Mouse (Mus musculus) adrenal gland, adult 8-10 months (tissue): ENCODE data around the gene Crebrf. TPM values are rescaled to one million over a fixed set of nuclear protein-coding genes. Genes with fewer than 3 reads are reported as not detected.

Experiments
- DNase-seq: peaks from one replicate; pipeline ENCODE4 v3.0.0; 2022
- total RNA-seq, 4 experiments: library from RNA; stranded (reverse); gene quantifications; 2 replicates each; pipeline ENCODE4 v1.2.4; 2022

Gene Crebrf
- total RNA-seq, 4 experiments from 2014 or later, result 71.1 to 94.5 (median 80.0) TPM

GRCm38 (mm10) chr17:26779471-26779870 is 64.0 kb downstream of the Crebrf start:
- no peak for DNase-seq

GRCm38 (mm10) chr17:26780750-26781571 is 65.5 kb downstream of the Crebrf start, which contains the start of gene Bnip1:
TSS of gene Bnip1 (plus strand) at chr17:26781066.
- peak; percentile 67 for DNase-seq

GRCm38 (mm10) chr17:26781610-26782043 is 66.2 kb downstream of the Crebrf start:
- DNase-seq, result no peak

GRCm38 (mm10) chr17:26784525-26784924 is 69.1 kb downstream of the Crebrf start:
- DNase-seq, result no peak

GRCm38 (mm10) chr17:26786586-26786985 is 71.1 kb downstream of the Crebrf start:
- no peak for DNase-seq

- no peak for DNase-seq
Measured at GRCm38 (mm10) chr17:26788986-26789385, 73.5 kb downstream of the Crebrf start.

GRCm38 (mm10) chr17:26789460-26790268 is 74.2 kb downstream of the Crebrf start:
- no peak for DNase-seq

- DNase-seq, result no peak
Measured at GRCm38 (mm10) chr17:26790269-26791214, 75.1 kb downstream of the Crebrf start.

- DNase-seq, result no peak
Measured at GRCm38 (mm10) chr17:26791580-26791979, 76.1 kb downstream of the Crebrf start.

- DNase-seq, result no peak
Measured at GRCm38 (mm10) chr17:26792096-26792495, 76.6 kb downstream of the Crebrf start.

GRCm38 (mm10) chr17:26793068-26793765 is 77.8 kb downstream of the Crebrf start:
- no peak for DNase-seq

GRCm38 (mm10) chr17:26794744-26795143 is 79.3 kb downstream of the Crebrf start:
- DNase-seq, result peak; percentile 48

GRCm38 (mm10) chr17:26795386-26795785 is 79.9 kb downstream of the Crebrf start:
- DNase-seq, result no peak

- DNase-seq, result no peak
Measured at GRCm38 (mm10) chr17:26797379-26798128, 82.1 kb downstream of the Crebrf start.

GRCm38 (mm10) chr17:26802886-26803285 is 87.4 kb downstream of the Crebrf start:
- DNase-seq, result no peak

GRCm38 (mm10) chr17:26812607-26813006 is 97.2 kb downstream of the Crebrf start:
- no peak for DNase-seq

- no peak for DNase-seq
Measured at GRCm38 (mm10) chr17:26813497-26813896, 98.0 kb downstream of the Crebrf start.

GRCm38 (mm10) chr17:26816810-26817209 is 101.4 kb downstream of the Crebrf start:
- DNase-seq, result no peak

- no peak for DNase-seq
Measured at GRCm38 (mm10) chr17:26817776-26818175, 102.3 kb downstream of the Crebrf start.

- no peak for DNase-seq
Measured at GRCm38 (mm10) chr17:26826131-26826530, 110.7 kb downstream of the Crebrf start.
